ENCODE assay signal across 17 mouse cellular contexts in the genomic region with DNA sequence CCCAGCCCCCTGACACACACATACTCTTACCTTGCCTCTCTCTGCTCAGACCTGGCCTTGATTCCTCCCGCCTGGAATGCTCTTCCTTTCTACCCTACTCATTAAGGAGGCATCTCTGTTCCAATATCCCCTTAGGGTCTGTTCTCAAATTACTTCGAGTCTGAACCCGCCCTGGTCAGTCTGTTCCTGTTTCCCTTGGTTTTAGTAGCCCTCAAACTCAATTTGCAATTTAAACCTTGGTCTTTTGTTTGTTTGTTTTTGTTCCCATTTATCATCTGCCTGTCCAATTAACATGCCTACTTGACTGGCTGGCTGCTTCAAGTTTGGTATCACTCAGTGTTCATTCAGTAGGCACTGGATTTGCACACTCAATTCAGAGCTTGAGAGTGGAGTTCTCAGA.
DNase-seq lines count a peak whose midpoint lies in the region.
"Had no signal": no experiment of that assay in that cellular context is flagged by ENCODE, and none has a peak within 500 bp of the region (broad histone marks: within the 10 kb centered on the region; RNA-seq: fewer than 3 reads in every experiment).

No protein-coding gene starts in this region.

- peak; percentile 51 for DNase-seq in embryo, embryonic 10 days (ENCODE audit: low spot score)
- DNase-seq in embryo, embryonic 11 days: no peak
- DNase-seq in retina, postnatal 1 day: peak; percentile 38
- no peak for DNase-seq in retina, embryonic 14.5 days (ENCODE audit: low spot score)
- DNase-seq in hindlimb bud, embryonic 11.5 days (ENCODE audit: extremely low spot score, low read depth, low spot score): peak; percentile 14
- DNase-seq in right cerebral cortex, postnatal 36 days (ENCODE audit: low spot score in 2 of 2): no peak
- DNase-seq in lung, postnatal 14 days: no peak
- no peak for DNase-seq in frontal cortex, postnatal 10 days (ENCODE audit: low spot score in 2 of 2)
- DNase-seq: adrenal gland, postnatal 36 days; cerebellum, adult 8-10 months; gastrocnemius, postnatal 14 days; kidney, adult 11 months; kidney, postnatal 14 days; lung, adult 18-20 months; lung, postnatal 4 days; right cerebral cortex, adult 18-20 months; thymus, postnatal 25 days had no signal

Comparison
In these comparisons a context has a peak if more than half of its experiments do, and no peak if none do; other contexts are left out.
1. DNase-seq: peak in embryo, embryonic 10 days (single experiment), retina, postnatal 1 day (single experiment) and hindlimb bud, embryonic 11.5 days (single experiment); none in embryo, embryonic 11 days (single experiment), retina, embryonic 14.5 days (single experiment), right cerebral cortex, postnatal 36 days (0 of 2), lung, postnatal 14 days (single experiment) and frontal cortex, postnatal 10 days (0 of 2).